Mouse (Mus musculus) A20 (cell line): ENCODE measurements around the gene Duoxa1.
A peak's percentile ranks its signal among the peaks of the same experiment; 100 is the strongest.
"Not testable (repeated sequence)": the region's sequence is repeated elsewhere in the genome, so short reads cannot be mapped to it uniquely, and the experiment has no call there.

ENCODE experiments used
- DNase-seq: peaks from one replicate; pipeline ENCODE4 v3.0.0-alpha.2; 2011; ENCODE audit warnings: low read depth, low spot score

The Duoxa1 gene

DNA sequence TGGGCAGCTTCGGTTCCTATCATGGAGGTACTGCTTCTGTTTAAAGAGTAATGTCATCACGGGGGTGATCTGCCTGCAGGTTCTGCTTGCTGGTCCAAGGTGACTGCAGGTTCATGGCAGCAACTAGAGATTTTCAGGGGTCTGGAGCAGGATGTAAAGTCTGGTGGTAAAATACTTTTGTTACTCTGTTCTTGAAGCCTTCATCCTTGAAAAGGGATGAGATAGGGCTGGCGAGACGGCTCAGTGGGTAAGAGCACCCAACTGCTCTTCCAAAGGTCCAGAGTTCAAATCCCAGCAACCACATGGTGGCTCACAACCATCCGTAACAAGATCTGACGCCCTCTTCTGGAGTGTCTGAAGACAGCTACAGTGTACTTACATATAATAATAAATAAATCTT is 16.8 kb upstream of the Duoxa1 start:
- DNase-seq = not testable (repeated sequence)

DNA sequence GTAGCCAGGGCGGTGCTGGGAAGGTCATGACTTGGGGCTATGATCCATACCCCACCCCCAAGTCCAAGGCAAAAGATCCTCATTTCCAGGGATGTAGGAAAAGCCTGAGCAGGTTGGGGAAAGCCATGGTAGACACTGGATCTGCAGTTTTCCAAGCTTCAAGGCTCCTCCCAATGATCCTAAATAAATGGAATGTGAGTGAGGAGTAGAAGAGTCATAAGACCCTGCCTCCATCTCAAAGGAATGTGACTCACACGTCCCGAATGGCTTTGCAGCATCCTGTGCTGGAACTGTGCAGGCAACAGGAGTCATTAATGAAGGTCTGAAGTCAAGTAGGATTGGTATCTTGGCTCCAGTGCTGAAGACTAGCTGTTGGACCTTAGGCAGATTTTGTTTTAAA is 14.5 kb upstream of the Duoxa1 start:
- DNase-seq = no peak

DNA sequence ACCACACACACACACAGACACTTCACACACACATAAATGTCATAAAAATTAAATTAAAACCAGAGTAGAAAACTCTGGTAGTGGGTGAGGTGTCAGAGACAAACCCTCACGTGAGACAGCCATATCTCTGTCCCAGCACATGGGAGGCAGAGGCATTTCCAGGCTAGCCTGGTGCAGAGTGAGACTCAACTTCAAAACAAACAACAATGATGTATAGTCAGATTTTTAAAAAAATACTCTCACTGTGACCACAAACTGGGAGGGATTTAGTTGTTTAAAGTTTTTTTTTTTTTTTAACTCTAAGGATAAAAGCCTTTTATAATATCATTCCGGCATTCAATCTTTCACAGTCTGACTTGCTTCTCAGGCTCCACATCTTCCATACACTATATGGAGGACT is 11.8 kb upstream of the Duoxa1 start:
- DNase-seq = no peak

DNA sequence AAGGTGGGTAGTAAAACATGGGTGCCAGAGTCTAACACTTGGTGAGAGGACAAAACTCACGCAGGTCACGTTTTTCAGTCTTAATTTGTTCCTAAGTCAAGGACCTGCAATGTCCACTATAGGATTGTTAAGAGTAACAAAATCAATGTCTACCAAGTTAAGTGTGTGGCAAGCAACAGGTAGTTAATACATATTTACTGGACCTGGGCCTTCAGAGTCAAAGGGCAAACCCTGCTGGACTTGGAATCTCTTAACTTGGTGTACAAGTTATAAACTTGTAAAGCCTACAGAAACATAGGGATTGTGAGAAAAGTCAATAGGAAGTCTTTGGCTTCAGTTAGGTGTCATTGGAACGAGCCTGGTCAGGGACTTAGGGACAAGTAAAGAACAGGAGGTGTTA is 11.1 kb upstream of the Duoxa1 start:
- DNase-seq = no peak

DNA sequence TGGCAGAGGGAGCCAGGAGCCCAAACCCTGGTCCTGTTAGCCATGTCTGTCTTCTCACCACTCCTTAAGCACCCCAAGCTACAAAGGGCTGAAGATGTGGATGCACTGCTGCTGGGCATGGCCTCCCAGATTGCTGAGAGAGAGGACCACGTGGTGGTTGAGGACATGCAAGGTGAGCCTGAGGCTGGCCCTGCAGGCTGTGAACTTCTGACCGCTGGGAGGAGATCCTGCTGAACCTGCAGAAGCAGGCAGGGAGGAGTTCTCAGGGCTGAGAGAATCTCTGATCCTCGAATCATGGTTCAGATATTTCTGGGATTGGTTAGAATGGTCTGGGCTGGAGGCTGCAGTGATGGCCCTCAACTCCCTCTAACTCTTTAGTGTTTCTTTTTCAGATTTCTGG is 10.4 kb upstream of the Duoxa1 start:
- no peak for DNase-seq

DNA sequence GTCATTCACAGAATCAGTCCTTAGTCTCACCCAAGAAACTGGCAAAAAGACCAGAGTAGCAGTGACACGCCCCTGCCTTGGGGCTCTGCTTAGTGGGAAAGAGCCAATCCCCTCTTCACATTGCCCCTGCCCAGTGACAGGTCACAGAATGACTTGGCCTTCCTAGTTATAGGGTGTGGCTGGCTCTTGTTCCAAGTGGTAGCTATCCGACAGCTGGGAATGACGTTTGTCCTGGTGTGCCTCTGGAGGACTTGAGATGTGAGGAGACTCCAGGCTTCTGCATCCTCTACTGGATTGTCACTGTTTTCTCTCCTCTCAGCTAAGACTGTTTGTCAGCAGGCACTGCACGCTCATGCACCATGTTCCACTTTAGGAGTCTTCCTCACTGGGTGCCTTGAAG is 3.9 kb upstream of the Duoxa1 start:
- no peak for DNase-seq

DNA sequence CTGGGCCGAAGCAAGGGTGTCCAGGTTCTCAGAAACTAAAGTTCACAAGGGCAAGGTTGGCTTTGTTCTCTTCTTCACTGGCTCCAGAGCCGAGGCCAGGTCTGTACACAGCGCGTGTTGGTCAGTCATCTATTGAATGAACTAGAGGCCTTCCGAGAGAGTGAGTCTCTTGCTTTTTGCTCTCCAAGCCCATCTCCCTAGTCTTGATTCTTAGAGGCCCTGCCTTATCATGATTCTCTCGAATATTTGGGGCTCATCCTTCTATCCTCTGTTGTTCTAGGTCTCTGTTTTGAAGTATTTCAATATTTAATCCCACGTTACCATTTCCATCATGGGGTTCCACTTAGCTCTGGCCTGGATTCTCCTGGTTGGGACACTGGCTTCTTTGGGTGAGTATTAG is 1.8 kb upstream of the Duoxa1 start, which contains the start of gene Duox1:
Duox1 (plus strand) TSS at position 301 of the 400 bp plus-strand sequence.
- no peak for DNase-seq

DNA sequence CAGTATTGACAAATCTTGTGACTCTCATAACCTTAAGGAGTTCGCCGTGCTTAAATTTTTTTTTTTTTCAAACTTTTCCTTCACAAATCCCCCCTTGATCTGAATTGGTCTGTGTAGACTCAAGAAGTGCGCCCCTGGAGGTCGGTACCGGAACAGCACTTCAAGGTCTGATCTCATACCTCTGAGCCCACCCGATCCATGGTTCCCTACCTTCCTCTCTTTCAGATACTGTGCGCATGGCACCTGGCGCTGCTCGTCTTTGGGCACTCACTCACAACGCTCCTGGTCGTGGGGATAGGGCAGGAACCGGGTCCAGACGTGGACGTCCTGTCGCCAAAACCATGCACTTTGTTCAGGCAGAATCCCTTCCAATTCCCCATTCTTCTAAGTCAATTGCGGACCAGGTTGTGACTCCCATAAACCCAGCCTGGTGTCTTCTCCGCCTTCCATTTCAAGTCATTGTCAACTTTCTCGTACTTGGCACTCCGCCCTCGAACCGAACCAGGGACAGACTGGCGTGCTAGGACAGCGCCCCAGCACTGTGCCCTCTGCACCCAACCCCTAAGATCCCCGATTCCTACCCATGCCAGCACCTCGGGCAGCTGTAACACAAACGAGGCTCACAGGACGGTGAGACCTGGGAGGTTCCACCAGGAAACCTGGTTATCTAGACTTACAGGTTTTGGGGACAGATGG is 660 bp downstream of the Duoxa1 start:
- peak; percentile 45 for DNase-seq

DNA sequence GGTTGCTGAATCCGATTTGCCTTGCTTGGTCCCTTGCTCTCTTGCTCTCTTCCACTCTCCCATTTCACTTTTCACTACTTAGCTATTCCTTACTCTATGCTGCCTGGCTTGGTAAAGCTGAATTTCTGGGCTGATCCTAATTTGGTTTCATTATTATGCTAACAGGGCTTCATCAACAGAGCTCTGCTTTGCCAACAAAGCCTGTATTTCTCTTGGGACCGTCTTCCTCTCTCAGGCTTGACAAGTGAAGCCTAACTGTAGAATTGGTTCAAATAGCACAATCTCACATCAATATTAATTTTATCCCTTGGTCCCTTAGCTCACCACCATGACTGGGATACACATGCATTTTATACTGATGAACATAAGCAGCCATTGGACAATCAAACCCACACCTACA is 2.0 kb downstream of the Duoxa1 start:
- no peak for DNase-seq

DNA sequence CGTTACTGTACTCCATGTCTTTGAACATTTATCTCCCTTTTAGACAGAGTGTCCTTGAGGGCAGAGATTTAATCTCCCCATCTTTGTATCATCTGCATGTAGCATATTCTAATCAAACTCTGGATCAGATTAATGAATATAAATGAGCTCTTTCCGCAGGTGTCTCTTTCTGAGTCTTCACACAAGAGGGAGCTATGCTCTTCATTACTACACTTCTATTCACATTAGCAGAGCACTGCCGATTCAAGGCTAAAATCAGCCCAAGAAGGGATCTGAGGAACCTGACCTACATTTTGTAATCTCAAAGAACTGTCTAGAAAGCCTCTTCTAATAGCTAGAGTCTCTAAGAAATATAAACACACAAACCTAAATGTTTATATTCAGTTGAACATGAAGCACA is 3.9 kb downstream of the Duoxa1 start:
- DNase-seq = no peak

DNA sequence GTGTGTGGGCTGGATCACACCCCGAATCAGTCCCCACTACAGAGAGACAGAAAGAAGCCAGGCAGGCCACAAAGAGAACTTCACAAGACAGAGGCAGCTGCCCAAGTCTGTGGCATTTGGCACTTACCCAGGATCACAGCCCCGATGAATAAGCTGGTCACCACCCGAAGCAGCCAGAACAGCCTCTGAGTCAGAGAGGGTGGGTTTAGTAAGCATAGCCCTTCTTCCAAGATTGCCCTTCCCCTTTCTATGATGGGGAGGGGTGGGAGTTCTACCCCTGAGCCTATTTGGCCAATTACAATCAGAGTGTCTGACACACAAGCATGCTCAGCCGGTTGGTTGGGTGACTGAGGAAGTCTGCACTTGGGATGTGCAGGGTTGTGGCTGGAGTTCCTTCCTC is 7.3 kb downstream of the Duoxa1 start:
- no peak for DNase-seq

DNA sequence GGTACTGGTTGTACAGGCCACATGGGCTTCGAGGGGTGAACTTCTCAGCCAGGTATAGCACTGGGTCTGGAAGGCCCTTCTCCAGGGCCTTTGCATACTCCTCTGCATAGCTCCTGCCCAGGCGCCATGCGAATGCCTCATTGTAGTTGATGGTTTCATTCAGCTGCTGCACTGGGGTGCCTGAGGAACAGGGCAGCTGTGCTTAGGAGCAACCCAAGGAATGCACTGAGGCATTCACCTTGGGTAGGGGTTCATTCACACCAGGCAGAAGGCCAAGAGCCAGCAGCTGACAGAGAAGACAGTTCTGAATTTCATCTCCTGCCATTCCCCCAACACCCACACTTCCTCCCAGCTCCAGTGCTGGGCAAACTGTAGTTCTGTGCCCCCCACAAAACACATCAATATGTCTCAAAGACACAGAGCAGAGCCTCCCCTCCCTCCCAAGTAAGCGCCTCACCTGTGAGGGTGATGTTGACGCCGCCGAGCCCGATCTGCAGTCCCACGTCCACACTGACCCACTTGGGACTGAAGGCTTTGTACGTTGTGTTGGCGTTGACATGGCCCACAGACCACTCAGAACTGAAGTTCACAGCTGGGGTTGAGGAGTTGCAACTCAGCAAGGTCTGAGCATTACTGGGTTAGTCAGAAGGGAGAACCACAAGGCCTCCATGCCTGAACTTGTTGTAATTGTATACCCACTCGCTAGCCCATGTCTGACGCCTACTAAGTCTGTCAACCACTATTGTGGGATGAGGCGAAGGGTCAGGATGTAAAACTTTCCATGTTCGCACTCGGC is 8.2 kb downstream of the Duoxa1 start:
- DNase-seq = no peak

DNA sequence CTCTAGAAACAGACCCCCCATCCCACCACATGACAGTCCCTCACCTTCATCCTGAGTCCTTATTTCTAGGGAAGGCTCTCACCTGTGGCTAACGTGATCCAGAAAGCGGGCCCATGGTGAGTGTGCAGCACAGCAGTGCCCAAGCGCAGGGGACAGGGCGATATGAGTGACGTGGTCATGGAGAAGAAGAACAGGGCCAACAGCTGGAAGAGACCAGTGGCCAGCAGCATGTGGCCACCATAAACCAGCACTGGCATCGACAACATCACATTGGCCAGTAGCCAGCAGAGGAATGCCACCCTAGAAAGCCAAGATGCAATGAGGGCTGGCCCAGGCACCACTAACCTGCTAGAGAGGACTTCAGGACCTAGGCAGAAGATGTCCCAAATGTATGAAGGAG is 9.0 kb downstream of the Duoxa1 start:
- DNase-seq = no peak

DNA sequence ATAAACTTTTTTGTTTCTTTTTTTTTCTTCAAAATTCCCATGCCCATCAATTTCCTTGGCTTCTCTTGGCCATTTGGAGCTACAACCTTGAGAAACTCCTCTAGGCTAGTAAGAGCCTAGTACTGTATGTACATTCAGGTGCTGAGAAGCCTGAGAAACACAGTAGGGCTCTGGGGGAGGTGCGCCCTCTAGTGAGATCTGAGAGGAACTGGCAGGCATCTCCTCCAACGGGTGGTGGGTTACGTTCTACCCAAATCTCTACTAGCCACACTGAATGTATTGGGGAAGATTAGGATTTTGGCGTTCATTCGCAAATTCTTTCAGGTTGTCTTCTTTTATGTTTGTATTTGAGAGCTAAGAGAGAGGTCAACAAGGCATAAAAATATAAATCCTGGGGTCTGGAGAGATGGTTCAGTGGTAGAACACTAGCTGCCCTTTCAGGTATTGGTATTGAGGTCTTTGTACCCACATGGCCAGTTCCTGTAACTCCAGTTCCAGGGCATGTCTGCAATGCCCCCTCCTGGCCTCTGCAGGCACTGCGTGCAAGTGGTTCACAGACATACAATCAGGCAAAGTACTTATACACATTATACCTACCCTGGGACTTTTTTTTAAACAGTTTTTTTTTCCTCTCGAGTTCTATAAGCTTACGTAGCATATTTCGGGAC is 10.8 kb downstream of the Duoxa1 start:
- peak; percentile 84 for DNase-seq

DNA sequence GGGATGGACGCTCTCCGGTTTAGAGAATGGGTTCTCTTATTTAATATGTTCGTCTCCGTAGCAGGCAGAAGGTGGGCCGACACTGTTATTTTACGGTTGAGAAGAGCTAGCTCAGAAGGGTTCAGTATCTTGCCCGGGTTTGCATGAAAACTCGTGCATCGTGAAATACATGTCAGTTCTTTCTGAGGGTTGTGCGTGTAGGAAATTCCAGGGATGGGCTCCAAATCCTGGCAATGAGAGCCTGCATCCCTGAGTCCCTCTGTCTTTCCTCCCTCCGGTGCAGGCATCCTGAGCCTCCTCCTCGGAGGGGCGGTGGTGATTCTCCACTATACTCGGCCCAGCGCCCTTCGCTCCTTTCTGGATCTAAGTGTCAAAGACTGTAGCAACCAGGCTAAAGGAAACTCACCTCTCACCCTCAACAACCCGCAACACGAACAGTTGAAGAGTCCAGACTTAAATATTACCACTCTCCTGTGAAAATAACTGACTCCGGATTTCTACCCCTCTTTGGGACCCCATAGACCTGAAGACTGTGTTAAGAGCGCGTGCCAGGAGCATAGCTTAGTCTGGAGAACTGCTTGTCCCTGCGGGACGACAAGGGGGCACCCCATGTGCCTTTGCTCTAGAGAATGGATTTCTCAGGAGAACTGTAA is 11.5 kb downstream of the Duoxa1 start:
- DNase-seq = no peak

DNA sequence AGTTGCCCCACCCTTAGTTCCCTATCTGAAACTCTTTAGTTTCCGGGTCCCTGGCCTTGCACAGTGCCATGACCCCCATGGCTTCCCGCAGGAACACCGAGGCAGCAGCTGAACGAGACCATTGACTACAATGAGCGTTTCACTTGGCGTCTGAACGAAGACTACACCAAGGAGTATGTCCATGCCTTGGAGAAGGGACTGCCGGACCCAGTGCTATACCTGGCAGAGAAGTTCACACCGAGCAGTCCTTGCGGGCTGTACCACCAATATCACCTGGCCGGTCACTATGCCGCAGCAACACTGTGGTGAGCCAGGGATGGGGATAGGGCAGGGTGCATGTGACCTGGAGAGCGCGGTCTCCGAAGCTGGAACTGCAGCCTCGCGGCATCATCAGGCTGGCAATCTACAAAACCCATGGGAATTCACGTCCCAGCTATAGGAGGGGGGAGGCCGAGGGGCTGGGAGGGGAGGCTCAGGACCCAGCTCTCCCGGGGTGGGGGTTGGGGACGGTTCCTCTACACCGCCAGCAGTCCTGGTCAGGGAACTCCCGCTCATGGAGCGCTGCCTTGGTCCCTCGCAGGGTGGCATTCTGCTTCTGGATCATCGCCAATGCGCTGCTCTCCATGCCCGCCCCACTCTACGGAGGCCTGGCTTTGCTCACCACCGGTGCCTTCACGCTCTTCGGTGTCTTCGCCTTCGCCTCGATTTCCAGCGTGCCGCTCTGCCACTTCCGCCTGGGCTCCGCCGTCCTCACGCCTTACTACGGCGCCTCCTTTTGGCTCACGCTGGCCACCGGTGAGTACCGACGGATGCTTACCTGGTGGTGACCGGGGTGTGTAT is 12.2 kb downstream of the Duoxa1 start:
- DNase-seq = no peak

DNA sequence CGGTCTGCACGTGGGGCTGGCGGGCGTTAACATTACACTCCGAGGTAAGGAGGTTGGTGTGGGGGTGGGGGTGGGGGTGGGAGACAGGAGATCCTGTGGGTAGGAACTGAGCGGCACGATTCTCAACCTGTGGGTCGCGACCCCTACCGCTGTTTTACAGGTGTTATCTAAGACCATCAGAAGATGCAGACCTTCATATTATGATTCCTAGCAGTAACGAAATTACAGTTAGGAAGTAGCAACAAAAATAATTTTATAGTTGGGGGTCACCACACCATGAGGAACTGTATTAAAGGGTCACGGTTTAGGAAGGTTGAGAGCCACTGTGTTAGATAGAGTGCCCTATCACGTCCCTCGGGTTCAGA is 12.9 kb downstream of the Duoxa1 start:
- no peak for DNase-seq

DNA sequence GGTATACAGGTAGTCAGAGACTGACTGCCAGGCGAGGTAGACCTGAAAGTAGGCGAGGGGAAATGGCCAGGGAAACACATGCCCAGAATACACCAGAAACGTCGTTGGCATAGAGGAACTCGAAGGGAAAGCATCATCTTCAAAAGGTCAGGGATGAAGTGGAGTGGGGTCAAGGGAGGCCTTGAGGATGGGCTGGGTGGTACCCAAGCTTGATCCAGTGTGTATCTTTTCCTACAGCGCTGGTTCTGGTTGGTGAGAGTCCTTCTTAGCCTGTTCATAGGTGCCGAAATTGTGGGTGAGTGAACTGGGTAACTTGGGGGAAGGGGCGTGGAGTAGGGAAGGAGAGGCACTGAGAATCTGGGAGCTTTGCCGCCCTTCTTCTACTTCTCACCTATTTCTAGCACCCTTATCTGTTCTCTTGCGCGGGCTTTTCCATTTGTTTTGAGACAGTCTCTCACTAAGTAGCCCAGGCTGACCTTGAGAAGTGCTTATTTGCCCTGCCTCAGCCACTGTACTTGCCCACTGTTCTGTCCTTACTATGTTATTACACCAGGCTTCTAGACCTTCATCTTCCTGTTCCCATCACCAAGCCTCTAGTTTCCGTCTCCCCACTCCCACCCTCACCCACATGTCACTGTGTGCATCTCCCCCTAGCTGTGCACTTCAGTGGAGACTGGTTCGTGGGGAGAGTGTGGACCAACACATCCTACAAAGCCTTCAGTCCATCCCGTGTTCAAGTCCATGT is 13.4 kb downstream of the Duoxa1 start:
- no peak for DNase-seq

DNA sequence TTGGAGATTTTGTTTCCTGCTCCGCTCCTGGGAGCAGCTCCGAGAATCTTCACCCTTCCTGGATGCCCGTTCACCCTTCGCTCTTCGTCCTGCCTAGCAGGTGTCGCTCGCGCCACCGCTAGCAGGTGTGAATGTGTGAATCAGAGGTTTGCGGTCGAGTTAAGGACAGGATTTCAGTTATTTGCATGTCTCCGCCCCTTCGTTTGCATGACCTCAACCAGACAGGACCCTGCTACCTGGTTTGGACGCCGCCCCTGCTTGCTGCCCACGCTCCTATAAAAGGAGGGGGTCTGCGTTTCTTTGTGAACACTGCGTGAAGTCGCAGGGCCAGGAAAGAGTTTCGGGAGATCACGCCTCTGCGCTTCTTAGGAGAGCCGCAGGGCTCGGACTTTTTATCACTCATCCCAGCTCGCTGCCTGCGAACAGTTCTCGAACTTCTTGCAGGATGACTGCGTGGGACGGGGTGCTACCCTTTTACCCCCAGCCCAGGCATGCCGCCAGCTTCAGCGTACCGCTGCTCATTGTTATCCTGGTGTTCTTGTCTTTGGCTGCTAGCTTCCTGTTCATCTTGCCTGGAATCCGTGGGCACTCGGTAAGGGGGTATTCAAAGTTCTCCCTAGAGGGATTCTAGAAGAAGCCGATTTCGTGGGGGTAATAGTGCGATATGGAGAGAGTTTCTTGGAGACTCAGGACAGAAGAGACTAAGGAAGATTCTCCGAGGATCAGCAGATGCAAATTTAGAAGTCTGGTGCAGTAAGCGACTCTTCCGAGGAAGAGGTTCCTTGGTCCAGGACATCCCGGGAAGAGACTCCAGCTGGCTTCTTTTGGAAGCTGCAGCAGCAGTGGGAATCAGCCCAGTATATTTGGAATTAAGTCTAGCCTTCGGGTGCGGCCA is 14.7 kb downstream of the Duoxa1 start, which contains the start of gene Duoxa2:
Duoxa2 (plus strand) TSS at position 305 of the 895 bp plus-strand sequence.
- DNase-seq = no peak
